Mouse (Mus musculus) midbrain, postnatal 0 days (tissue): ENCODE data around the gene Tbca. TPM values are rescaled to one million over a fixed set of nuclear protein-coding genes. Genes with fewer than 3 reads are reported as not detected.

Experiments used
- ATAC-seq: fragments of 200-750 bp; cut with Nextera tagmentation; 2 replicates; pipeline ENCODE4 v1.8.0; 2017; ENCODE audit warnings: moderate number of reproducible peaks, mild to moderate bottlenecking, moderate TSS enrichment, moderate library complexity; ENCODE audit not compliant: low FRiP score
- DNase-seq: peaks from one replicate; pipeline ENCODE4 v3.0.0-alpha.2; 2015; ENCODE audit warnings: low spot score
- H3K27ac ChIP-seq: fragments of 300-500 bp; sonication (generic); 2 replicates; pipeline ENCODE4 v1.5.1; 2014; ENCODE audit warnings: low read depth, mild to moderate bottlenecking, low read length, mixed read lengths
- H3K27me3 ChIP-seq: fragments of 300-500 bp; sonication (generic); 2 replicates; pipeline ENCODE4 v1.6.1; 2014; ENCODE audit warnings: low read length, control low read depth, mixed read lengths; ENCODE audit not compliant: insufficient read depth
- H3K36me3 ChIP-seq: fragments of 300-500 bp; sonication (generic); 2 replicates; pipeline ENCODE4 v1.6.1; 2014; ENCODE audit warnings: low read length, control low read depth, mixed read lengths; ENCODE audit not compliant: insufficient read depth
- H3K4me1 ChIP-seq: fragments of 300-500 bp; sonication (generic); 2 replicates; pipeline ENCODE4 v1.6.1; 2014; ENCODE audit warnings: mild to moderate bottlenecking, control low read depth, antibody characterized with exemption, low read length, mixed read lengths; ENCODE audit not compliant: insufficient read depth
- H3K4me2 ChIP-seq: fragments of 300-500 bp; sonication (generic); 2 replicates; pipeline ENCODE4 v1.6.1; 2014; ENCODE audit warnings: low read depth, mild to moderate bottlenecking, low read length, mixed read lengths; ENCODE audit not compliant: poor library complexity, severe bottlenecking
- H3K4me3 ChIP-seq: fragments of 300-500 bp; sonication (generic); 2 replicates; pipeline ENCODE4 v1.5.1; 2014; ENCODE audit warnings: low read depth, mild to moderate bottlenecking, low read length, moderate library complexity
- H3K9ac ChIP-seq: fragments of 300-500 bp; sonication (generic); replicated peaks from 2 replicates; pipeline ENCODE4 v1.6.1; 2014; ENCODE audit warnings: mild to moderate bottlenecking, low read length, moderate library complexity, mixed read lengths; ENCODE audit not compliant: poor library complexity, severe bottlenecking
- H3K9me3 ChIP-seq: fragments of 300-500 bp; sonication (generic); 2 replicates; pipeline ENCODE4 v1.6.1; 2016; ENCODE audit warnings: low read length, control low read depth
- CTCF ChIP-seq: IDR thresholded peaks from 2 replicates; pipeline ENCODE4 v1.5.1; 2016; ENCODE audit warnings: antibody characterized with exemption, mild to moderate bottlenecking
- WGBS: fragments of 180-500 bp; shearing (Covaris S2); extraction: QIAGEN DNeasy Blood & Tissue Kit; methylation state at CpG from one replicate; pipeline ENCODE4 v1.1.7; 2014; 5-methylcytosine and 5-hydroxymethylcytosine counted together
- polyA plus RNA-seq: library from polyadenylated mRNA; unstranded; fragments of >200 nt; fragmentation: Nextera tagmentation; extraction: Ambion mirVana; gene quantifications from 2 replicates; pipeline ENCODE4 v1.2.1, GENCODE M21; 2015
- total RNA-seq: library from RNA; depleted of rRNA; stranded (reverse); fragments of >200 nt; gene quantifications from 2 replicates; pipeline ENCODE4 v1.2.3, GENCODE M21; 2014; rRNA removed

The Tbca gene
- total RNA-seq (162 and 214 TPM in 2 replicates), polyA plus RNA-seq (333 and 348 TPM in 2 replicates)

- TF ChIP-seq CTCF = no peak
- Histone ChIP-seq H3K4me2 (peak within 1 kb of the TSS; percentile 78), H3K36me3 (no peaks in the 10 kb centered on the region), H3K9ac (peak within 1 kb of the TSS; percentile 96), H3K4me3 (peak within 1 kb of the TSS; percentile 99), H3K27ac (peak within 1 kb of the TSS; percentile 82), H3K27me3 (no peaks in the 10 kb centered on the region), H3K4me1 (peaks cover 6% of the 10 kb centered on the region; the same call in 1 of the 2 replicates), H3K9me3 (no peaks in the 10 kb centered on the region)
- ATAC-seq (peak; percentile 96), DNase-seq (peak; percentile 88)
- WGBS = under 1% methylated on average over 79 of the region's 81 CpGs
Observed at GRCm38 (mm10) chr13:94788771-94789649, at the start of gene Tbca. Tbca (plus strand) TSS chr13:94788910.

DNA sequence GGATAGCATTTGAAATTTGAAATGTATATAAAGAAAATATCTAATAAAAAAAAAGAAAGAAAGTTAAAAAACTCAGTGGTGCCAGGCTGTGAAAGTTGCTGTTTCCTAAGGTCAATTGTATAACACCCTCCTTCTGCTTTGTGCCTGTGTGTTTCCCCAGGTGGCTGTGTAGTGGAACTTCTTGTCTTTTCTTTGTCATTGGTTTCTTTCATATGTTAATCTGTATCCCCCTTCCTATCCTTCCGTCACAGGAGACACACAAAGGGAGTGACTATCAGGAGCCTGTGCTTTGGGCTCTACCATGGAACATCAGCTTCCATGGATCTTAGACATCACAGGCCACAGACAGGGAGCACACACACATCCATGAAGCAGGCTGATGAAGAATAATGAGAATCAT, 43.5 kb upstream of the Tbca start:
- H3K36me3 ChIP-seq = no peaks in the 10 kb centered on the region

GRCm38 (mm10) chr13:94765852-94766251, 22.9 kb upstream of the Tbca start:
- H3K9ac ChIP-seq = no peak overlapping the region
- DNase-seq (no peak), ATAC-seq (no peak)
- no peak for TF ChIP-seq CTCF
- 87% methylated on average over 12 of the region's 12 CpGs for WGBS
- H3K27me3 ChIP-seq = no peaks in the 10 kb centered on the region
- H3K27ac ChIP-seq = no peak overlapping the region
- H3K4me1 ChIP-seq = no peaks in the 10 kb centered on the region
- no peak overlapping the region for H3K4me3 ChIP-seq
- H3K36me3 ChIP-seq = no peaks in the 10 kb centered on the region
- no peak overlapping the region for H3K4me2 ChIP-seq
- no peaks in the 10 kb centered on the region for H3K9me3 ChIP-seq

More for the DNA sequence above, 43.5 kb upstream of the Tbca start:
- no peak overlapping the region for H3K4me2 ChIP-seq
- no peaks in the 10 kb centered on the region for H3K9me3 ChIP-seq
- H3K4me1 ChIP-seq = no peaks in the 10 kb centered on the region
- H3K27me3 ChIP-seq = no peaks in the 10 kb centered on the region
- H3K27ac ChIP-seq = no peak overlapping the region
- no peak overlapping the region for H3K9ac ChIP-seq
- DNase-seq = no peak
- 25% methylated on average over 1 of the region's 1 CpGs for WGBS
- H3K4me3 ChIP-seq = no peak overlapping the region
- no peak for TF ChIP-seq CTCF
- no peak for ATAC-seq

- DNase-seq (no peak), ATAC-seq (no peak)
- H3K4me3 ChIP-seq = no peak overlapping the region
- no peaks in the 10 kb centered on the region for H3K27me3 ChIP-seq
- no peaks in the 10 kb centered on the region for H3K36me3 ChIP-seq
- WGBS = 83% methylated on average over 3 of the region's 3 CpGs
- H3K4me2 ChIP-seq = no peak overlapping the region
- H3K9me3 ChIP-seq = no peaks in the 10 kb centered on the region
- TF ChIP-seq CTCF = no peak
- H3K27ac ChIP-seq = no peak overlapping the region
- no peak overlapping the region for H3K9ac ChIP-seq
- H3K4me1 ChIP-seq = no peaks in the 10 kb centered on the region
Observed at GRCm38 (mm10) chr13:94768460-94769154, 20.1 kb upstream of the Tbca start.

DNA sequence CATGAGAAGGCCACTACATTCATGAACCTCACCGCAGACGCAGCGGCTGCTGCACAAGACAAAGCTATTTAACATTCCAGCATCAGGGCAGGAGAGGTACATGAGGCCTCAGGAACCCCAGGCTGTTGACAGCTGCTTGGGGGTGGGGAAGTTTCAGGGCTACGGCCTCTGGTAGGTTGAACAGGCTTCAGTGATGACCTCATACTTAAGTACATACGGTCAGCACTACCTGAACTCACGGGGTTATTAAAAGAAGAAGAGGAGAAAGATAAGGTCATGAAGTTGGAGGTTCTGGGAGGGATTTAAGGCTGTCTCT, 19.6 kb upstream of the Tbca start:
- ATAC-seq (no peak), DNase-seq (no peak)
- no peak overlapping the region for H3K4me3 ChIP-seq
- no peaks in the 10 kb centered on the region for H3K27me3 ChIP-seq
- H3K9ac ChIP-seq = no peak overlapping the region
- WGBS = 82% methylated on average over 6 of the region's 6 CpGs
- no peak for TF ChIP-seq CTCF
- H3K36me3 ChIP-seq = no peaks in the 10 kb centered on the region
- H3K27ac ChIP-seq = no peak overlapping the region
- no peaks in the 10 kb centered on the region for H3K9me3 ChIP-seq
- H3K4me2 ChIP-seq = no peak overlapping the region
- H3K4me1 ChIP-seq = no peaks in the 10 kb centered on the region

- Histone ChIP-seq H3K4me2 (no peak overlapping the region), H3K9me3 (no peaks in the 10 kb centered on the region), H3K27ac (no peak overlapping the region), H3K27me3 (no peaks in the 10 kb centered on the region), H3K36me3 (no peaks in the 10 kb centered on the region), H3K4me3 (no peak overlapping the region), H3K9ac (no peak overlapping the region), H3K4me1 (peaks cover 6% of the 10 kb centered on the region; the same call in 1 of the 2 replicates)
- TF ChIP-seq CTCF = no peak
- ATAC-seq (no peak), DNase-seq (no peak)
- WGBS = 72% methylated on average over 2 of the region's 2 CpGs
Observed at GRCm38 (mm10) chr13:94786866-94787265, 1.8 kb upstream of the Tbca start.
